Comparison of ENCODE assay signal across 8 mouse cellular contexts in the genomic region with DNA sequence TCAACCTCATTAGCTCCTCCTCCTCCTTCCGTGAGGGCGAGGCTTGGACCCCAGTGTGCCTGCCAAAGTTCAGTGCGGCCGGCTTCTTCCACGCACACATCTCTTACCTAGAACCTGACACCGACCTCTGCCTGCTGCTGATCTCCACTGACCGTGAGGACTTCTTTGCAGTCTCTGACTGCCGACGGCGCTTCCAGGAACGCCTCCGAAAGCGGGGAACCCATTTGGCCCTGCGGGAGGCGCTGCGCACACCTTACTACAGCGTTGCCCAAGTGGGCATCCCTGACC. TPM values are rescaled to one million over a fixed set of nuclear protein-coding genes. Genes with fewer than 3 reads are reported as not detected.
DNase-seq lines count a peak whose midpoint lies in the region; ATAC-seq lines count a peak whose summit lies in the region.

No protein-coding gene starts in this region.

- 24% methylated on average over 17 of the region's 17 CpGs for WGBS in lung, embryonic 16.5 days
- WGBS in forebrain, embryonic 16.5 days: 11% methylated on average over 17 of the region's 17 CpGs
- 37% methylated on average over 17 of the region's 17 CpGs for WGBS in liver, embryonic 12.5 days (ENCODE audit: insufficient replicate concordance)
- WGBS in stomach, embryonic 16.5 days: 25% methylated on average over 17 of the region's 17 CpGs

- peaks cover 8% of the 10 kb centered on the region for H3K4me1 ChIP-seq in lung, embryonic 16.5 days (replicated peaks; ENCODE audit: control insufficient read depth, insufficient read depth, low read length)
- peaks cover 20% of the 10 kb centered on the region for H3K4me1 ChIP-seq in forebrain, embryonic 16.5 days (replicated peaks; ENCODE audit: control insufficient read depth, insufficient read depth, low read length)
- peaks cover 26% of the 10 kb centered on the region for H3K4me1 ChIP-seq in liver, embryonic 12.5 days
- H3K4me1 ChIP-seq in stomach, embryonic 16.5 days (ENCODE audit: control insufficient read depth, insufficient read depth, low read length): peaks cover 13% of the 10 kb centered on the region

- no peak for DNase-seq in lung, postnatal 14 days
- DNase-seq in adrenal gland, postnatal 4 days (ENCODE audit: low spot score in 2 of 2): no peak
- DNase-seq in urinary bladder, postnatal 14 days (ENCODE audit: low spot score): no peak
- DNase-seq in layer of hippocampus, adult 8-10 months (ENCODE audit: low spot score in 2 of 2): no peak

- H3K27me3 ChIP-seq in lung, embryonic 16.5 days (ENCODE audit: control insufficient read depth, insufficient read depth, low read depth, low read length): peaks cover 5% of the 10 kb centered on the region; the same call in 1 of the 2 replicates
- H3K27me3 ChIP-seq in forebrain, embryonic 16.5 days (replicated peaks; ENCODE audit: control insufficient read depth, insufficient read depth, low read length): peaks cover 7% of the 10 kb centered on the region; the same call in 1 of the 2 replicates
- peaks cover 27% of the 10 kb centered on the region for H3K27me3 ChIP-seq in liver, embryonic 12.5 days (replicated peaks)
- H3K27me3 ChIP-seq in stomach, embryonic 16.5 days (ENCODE audit: control insufficient read depth, insufficient read depth, low read length): no peaks in the 10 kb centered on the region

- no peaks in the 10 kb centered on the region for H3K9me3 ChIP-seq in lung, embryonic 16.5 days (ENCODE audit: control insufficient read depth, low read length)
- H3K9me3 ChIP-seq in forebrain, embryonic 16.5 days (ENCODE audit: control insufficient read depth, low read length): no peaks in the 10 kb centered on the region
- H3K9me3 ChIP-seq in liver, embryonic 12.5 days (replicated peaks): no peaks in the 10 kb centered on the region
- H3K9me3 ChIP-seq in stomach, embryonic 16.5 days (replicated peaks; ENCODE audit: control insufficient read depth, low read length): no peaks in the 10 kb centered on the region

- H3K4me2 ChIP-seq in lung, embryonic 16.5 days (ENCODE audit: low read depth, low read length): peak overlapping the region; percentile 60
- peak overlapping the region; percentile 68 for H3K4me2 ChIP-seq in forebrain, embryonic 16.5 days (ENCODE audit: low read length)
- peak overlapping the region; percentile 65 for H3K4me2 ChIP-seq in liver, embryonic 12.5 days
- peak overlapping the region; percentile 48; the same call in 1 of the 2 replicates for H3K4me2 ChIP-seq in stomach, embryonic 16.5 days (ENCODE audit: low read depth, low read length)

- ATAC-seq in lung, embryonic 16.5 days (ENCODE audit: low read depth): no peak
- no peak for ATAC-seq in forebrain, embryonic 16.5 days
- ATAC-seq in liver, embryonic 12.5 days: no peak
- ATAC-seq in stomach, embryonic 16.5 days (ENCODE audit: insufficient read depth, low FRiP score): no peak

- H3K9ac ChIP-seq in lung, embryonic 16.5 days (ENCODE audit: low read length): no peak overlapping the region
- H3K9ac ChIP-seq in forebrain, embryonic 16.5 days (replicated peaks; ENCODE audit: low read depth, low read length): peak overlapping the region; percentile 60; the same call in 1 of the 2 replicates
- H3K9ac ChIP-seq in liver, embryonic 12.5 days: no peak overlapping the region
- no peak overlapping the region; the same call in 1 of the 2 replicates for H3K9ac ChIP-seq in stomach, embryonic 16.5 days (ENCODE audit: low read length)

- peak overlapping the region; percentile 35 for H3K4me3 ChIP-seq in lung, embryonic 16.5 days (ENCODE audit: low read length)
- peak overlapping the region; percentile 41 for H3K4me3 ChIP-seq in forebrain, embryonic 16.5 days (replicated peaks; ENCODE audit: low read length)
- H3K4me3 ChIP-seq in liver, embryonic 12.5 days: peak overlapping the region; percentile 40; the same call in 1 of the 2 replicates
- no peak overlapping the region for H3K4me3 ChIP-seq in stomach, embryonic 16.5 days (replicated peaks; ENCODE audit: low read length)

- H3K27ac ChIP-seq in lung, embryonic 16.5 days (ENCODE audit: low read length): no peak overlapping the region
- H3K27ac ChIP-seq in forebrain, embryonic 16.5 days (ENCODE audit: low read length): no peak overlapping the region
- no peak overlapping the region for H3K27ac ChIP-seq in liver, embryonic 12.5 days
- H3K27ac ChIP-seq in stomach, embryonic 16.5 days (ENCODE audit: low read length): no peak overlapping the region

- H3K36me3 ChIP-seq in lung, embryonic 16.5 days (ENCODE audit: control insufficient read depth, insufficient read depth, low read length): 0 out of 2 replicates have a peak, but pooled peaks cover 4% of the 10 kb centered on the region
- peaks cover 7% of the 10 kb centered on the region for H3K36me3 ChIP-seq in forebrain, embryonic 16.5 days (ENCODE audit: control insufficient read depth, insufficient read depth)
- H3K36me3 ChIP-seq in liver, embryonic 12.5 days: 0 out of 2 replicates have a peak, but pooled peaks cover 3% of the 10 kb centered on the region
- H3K36me3 ChIP-seq in stomach, embryonic 16.5 days (ENCODE audit: control insufficient read depth, insufficient read depth, low read length): no peaks in the 10 kb centered on the region

RNA-seq across cellular contexts. Expression of a gene that starts 5.1 kb away (rescaled TPM):
- 3.5 and 6.0 TPM in 2 replicates for polyA plus RNA-seq in lung, embryonic 16.5 days (2015; fragmentation: Nextera tagmentation; extraction: Ambion mirVana)
- polyA plus RNA-seq in forebrain, embryonic 16.5 days (2015; fragmentation: Nextera tagmentation; extraction: Ambion mirVana): 0.91 and 1.3 TPM in 2 replicates
- polyA plus RNA-seq in liver, embryonic 12.5 days (2016; fragmentation: Nextera tagmentation; extraction: Ambion mirVana): 0.57 and 0.92 TPM in 2 replicates
- polyA plus RNA-seq in stomach, embryonic 16.5 days (2015; fragmentation: Nextera tagmentation; extraction: Ambion mirVana): 15.8 and 17.9 TPM in 2 replicates
- 10 to 100 TPM; 10.8 to 15.7 TPM for total RNA-seq in adrenal gland, postnatal 4 days (2021)
- 1 to 10 TPM; 1.5 to 3.9 (median 2.5) TPM for total RNA-seq in layer of hippocampus, adult 8-10 months (2022)

RNA-seq across cellular contexts. Expression of a gene that starts 13.6 kb away (rescaled TPM):
- polyA plus RNA-seq in lung, embryonic 16.5 days (2015; fragmentation: Nextera tagmentation; extraction: Ambion mirVana): 12.5 and 13.8 TPM in 2 replicates
- polyA plus RNA-seq in forebrain, embryonic 16.5 days (2015; fragmentation: Nextera tagmentation; extraction: Ambion mirVana): 24.8 and 25.2 TPM in 2 replicates
- 5.7 and 7.4 TPM in 2 replicates for polyA plus RNA-seq in liver, embryonic 12.5 days (2016; fragmentation: Nextera tagmentation; extraction: Ambion mirVana)
- polyA plus RNA-seq in stomach, embryonic 16.5 days (2015; fragmentation: Nextera tagmentation; extraction: Ambion mirVana): 23.2 and 26.7 TPM in 2 replicates
- total RNA-seq in adrenal gland, postnatal 4 days (2021): 10 to 100 TPM; 11.8 to 11.9 TPM
- total RNA-seq in layer of hippocampus, adult 8-10 months (2022): 10 to 100 TPM; 21.0 to 30.2 (median 27.2) TPM

RNA-seq across cellular contexts. Expression of a gene that starts 26.7 kb away (rescaled TPM):
- polyA plus RNA-seq in lung, embryonic 16.5 days (2015; fragmentation: Nextera tagmentation; extraction: Ambion mirVana): not detected in 2 replicates
- polyA plus RNA-seq in forebrain, embryonic 16.5 days (2015; fragmentation: Nextera tagmentation; extraction: Ambion mirVana): not detected in 2 replicates
- polyA plus RNA-seq in liver, embryonic 12.5 days (2016; fragmentation: Nextera tagmentation; extraction: Ambion mirVana): not detected in 2 replicates
- polyA plus RNA-seq in stomach, embryonic 16.5 days (2015; fragmentation: Nextera tagmentation; extraction: Ambion mirVana): not detected in 2 replicates
- total RNA-seq in adrenal gland, postnatal 4 days (2021): not detected
- not detected for total RNA-seq in layer of hippocampus, adult 8-10 months (2022)

RNA-seq across cellular contexts. Expression of a gene that starts 28.5 kb away (rescaled TPM):
- polyA plus RNA-seq in lung, embryonic 16.5 days (2015; fragmentation: Nextera tagmentation; extraction: Ambion mirVana): 70.0 and 70.2 TPM in 2 replicates
- 115 and 140 TPM in 2 replicates for polyA plus RNA-seq in forebrain, embryonic 16.5 days (2015; fragmentation: Nextera tagmentation; extraction: Ambion mirVana)
- polyA plus RNA-seq in liver, embryonic 12.5 days (2016; fragmentation: Nextera tagmentation; extraction: Ambion mirVana): 45.7 and 49.2 TPM in 2 replicates
- polyA plus RNA-seq in stomach, embryonic 16.5 days (2015; fragmentation: Nextera tagmentation; extraction: Ambion mirVana): 63.7 and 71.2 TPM in 2 replicates
- 10 to 100 TPM; 56.4 to 61.8 TPM for total RNA-seq in adrenal gland, postnatal 4 days (2021)
- 10 to 100 TPM; 60.2 to 80.8 (median 68.6) TPM for total RNA-seq in layer of hippocampus, adult 8-10 months (2022)

RNA-seq across cellular contexts. Expression of a gene that starts 33.9 kb away (rescaled TPM):
- 2.0 and 2.5 TPM in 2 replicates for polyA plus RNA-seq in lung, embryonic 16.5 days (2015; fragmentation: Nextera tagmentation; extraction: Ambion mirVana)
- polyA plus RNA-seq in forebrain, embryonic 16.5 days (2015; fragmentation: Nextera tagmentation; extraction: Ambion mirVana): 117 and 140 TPM in 2 replicates
- 0.53 and 0.54 TPM in 2 replicates for polyA plus RNA-seq in liver, embryonic 12.5 days (2016; fragmentation: Nextera tagmentation; extraction: Ambion mirVana)
- polyA plus RNA-seq in stomach, embryonic 16.5 days (2015; fragmentation: Nextera tagmentation; extraction: Ambion mirVana): 2.6 and 2.9 TPM in 2 replicates
- total RNA-seq in adrenal gland, postnatal 4 days (2021): 1 to 10 TPM; 3.5 to 4.0 TPM
- total RNA-seq in layer of hippocampus, adult 8-10 months (2022): 100 to 1,000 TPM; 470 to 535 (median 505) TPM
